Mouse (Mus musculus) layer of hippocampus, postnatal 25 days (tissue): Measurements from ENCODE around the gene Gm29289. TPM values are rescaled to one million over a fixed set of nuclear protein-coding genes. Genes with fewer than 3 reads are reported as not detected.
"Not testable (repeated sequence)": the region's sequence is repeated elsewhere in the genome, so short reads cannot be mapped to it uniquely, and the experiment has no call there.

Experiments used
- DNase-seq, 2 experiments: peaks; one replicate each; pipeline ENCODE4 v3.0.0; 2022; ENCODE audit warnings: mixed read lengths in 2 of 2, low spot score in 1 of 2; ENCODE audit errors: extremely low spot score in 1 of 2
- total RNA-seq, 2 experiments: library from RNA; stranded (reverse); gene quantifications; 2 replicates each; pipeline ENCODE4 v1.2.3; 2021

Gene Gm29289
- total RNA-seq = not detected

DNA sequence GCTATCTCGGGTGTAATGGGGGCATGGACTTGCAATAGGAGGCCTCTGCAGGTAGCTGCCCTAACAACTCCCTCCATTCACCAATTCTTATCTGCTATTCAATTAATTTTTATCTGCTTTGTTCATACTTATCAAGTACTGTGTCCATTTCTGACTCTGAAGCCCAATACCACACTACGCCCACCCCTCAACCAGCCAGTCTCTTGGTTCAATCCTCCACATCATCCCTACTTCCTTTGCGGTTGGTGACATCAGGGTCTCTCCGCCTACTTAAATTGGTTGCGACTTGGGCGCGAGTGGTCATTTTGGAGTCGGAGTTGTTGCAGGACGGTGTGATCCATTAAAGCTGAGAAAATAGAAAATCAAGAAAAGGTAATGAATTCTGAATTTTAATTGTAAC is at the start of gene Gm29289:
Gm29289 (plus strand) TSS at position 301 of the 400 bp plus-strand sequence.
- not testable (repeated sequence) for DNase-seq

DNA sequence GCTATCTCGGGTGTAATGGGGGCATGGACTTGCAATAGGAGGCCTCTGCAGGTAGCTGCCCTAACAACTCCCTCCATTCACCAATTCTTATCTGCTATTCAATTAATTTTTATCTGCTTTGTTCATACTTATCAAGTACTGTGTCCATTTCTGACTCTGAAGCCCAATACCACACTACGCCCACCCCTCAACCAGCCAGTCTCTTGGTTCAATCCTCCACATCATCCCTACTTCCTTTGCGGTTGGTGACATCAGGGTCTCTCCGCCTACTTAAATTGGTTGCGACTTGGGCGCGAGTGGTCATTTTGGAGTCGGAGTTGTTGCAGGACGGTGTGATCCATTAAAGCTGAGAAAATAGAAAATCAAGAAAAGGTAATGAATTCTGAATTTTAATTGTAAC is 31.7 kb upstream of the Gm29289 start, which contains the start of gene Gm10352:
Gm10352 (plus strand) TSS at position 301 of the 400 bp plus-strand sequence.
- DNase-seq = not testable (repeated sequence)

Other genes starting within 250 kb of the Gm29289 start
- gene H2al2b, start 211.9 kb upstream of the Gm29289 start, total RNA-seq = not detected
- not detected for gene Gm4064, start 136.4 kb upstream of the Gm29289 start, total RNA-seq
- gene Rbmy, start 101.9 kb upstream of the Gm29289 start, total RNA-seq = not detected
- not detected for gene Gm10256, start 101.9 kb upstream of the Gm29289 start, total RNA-seq
- not detected for gene Gm10352, start 31.6 kb upstream of the Gm29289 start, total RNA-seq